Mouse (Mus musculus) liver, postnatal 0 days (tissue): Measurements from ENCODE around the gene Gm10309.

ENCODE experiments used
- CTCF ChIP-seq: sonication (generic); IDR thresholded peaks from 2 replicates; pipeline ENCODE4 v1.5.1; 2016; ENCODE audit warnings: antibody characterized with exemption, low read depth
- EP300 ChIP-seq: IDR thresholded peaks from 2 replicates; pipeline ENCODE4 v1.6.1; 2016; ENCODE audit warnings: antibody characterized with exemption, low read depth, mild to moderate bottlenecking

- TF ChIP-seq CTCF, result no peak
- no peak for TF ChIP-seq EP300
These were observed 22.3 kb upstream of the Gm10309 start for GRCm38 (mm10) chr17:86527298-86527697.
